Mouse (Mus musculus) small intestine, adult 2 months (tissue): ENCODE results near the gene Olfr464.

Source experiments
- CTCF ChIP-seq: fragments of 200-500 bp; IDR thresholded peaks from 2 replicates; pipeline ENCODE4 v1.5.1; 2012; ENCODE audit warnings: low read depth, mild to moderate bottlenecking, control low read depth, inconsistent platforms, low read length, moderate library complexity, mixed read lengths; ENCODE audit not compliant: insufficient replicate concordance, insufficient read length; ENCODE audit errors: extremely low read depth
- POLR2A ChIP-seq: fragments of 200-500 bp; IDR thresholded peaks from 2 replicates; pipeline ENCODE4 v1.6.1; 2012; ENCODE audit warnings: low read depth, mild to moderate bottlenecking, control low read depth, inconsistent platforms, low read length, moderate library complexity

- TF ChIP-seq CTCF (no peak), POLR2A (no peak)
These were observed 28.6 kb downstream of the Olfr464 start, which contains the start of gene Olfr462 for GRCm38 (mm10) chr11:87892168-87892567.
